Mouse (Mus musculus): ENCODE measurements around the gene Hectd4. TPM values are rescaled to one million over a fixed set of nuclear protein-coding genes. Genes with fewer than 3 reads are reported as not detected.

Hectd4 gene
- total and polyA plus RNA-seq, 3 experiments: 9.8 to 23.1 (median 22.6) TPM

DNA sequence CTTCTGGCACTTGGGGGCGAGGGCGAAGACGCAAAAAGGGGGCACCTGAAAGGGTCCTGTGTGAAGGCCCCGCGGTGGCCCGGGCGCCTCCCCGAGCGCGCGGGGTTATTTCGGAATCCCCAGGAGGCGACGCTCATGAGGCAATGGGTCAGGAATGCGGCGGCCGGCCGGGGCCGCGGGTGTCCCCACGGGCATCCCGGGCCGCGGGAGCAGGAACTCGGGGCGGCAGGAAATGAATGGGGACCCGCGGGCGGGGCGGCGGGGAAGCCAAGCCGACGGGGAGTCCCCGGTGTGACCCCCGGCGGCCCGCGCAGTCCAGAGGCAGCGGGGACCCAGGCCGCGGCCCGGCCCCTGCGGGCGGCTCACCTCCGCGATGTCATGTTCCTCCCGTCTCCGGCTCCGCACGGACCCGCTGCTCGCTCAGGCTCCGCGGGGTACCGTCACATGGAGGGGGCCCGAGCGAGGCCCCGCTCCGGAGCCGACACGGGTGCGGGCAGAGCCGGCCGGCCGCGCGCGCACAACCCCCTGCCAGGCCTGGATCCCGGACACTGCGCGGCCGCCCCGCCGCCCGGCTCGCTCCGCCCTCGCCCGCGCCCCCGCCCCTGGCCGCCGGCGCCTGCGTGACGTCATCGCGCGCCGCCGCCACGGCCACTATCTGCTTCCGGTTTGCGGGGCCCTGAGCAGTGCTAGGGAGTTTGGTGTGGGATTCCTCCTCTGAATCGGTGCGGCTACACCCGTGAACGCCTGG, 29.0 kb upstream of the Hectd4 start, which contains the start of gene Ptpn11:
Ptpn11 (minus strand) TSS at position 562 of the 748 bp plus-strand sequence.
- Histone ChIP-seq H3K9ac (ENCODE audit: low read depth, low read length) (peak within 1 kb of the TSS; percentile 97), H3K27me3 (ENCODE audit: control insufficient read depth, insufficient read depth, low read length) (no peaks in the 10 kb centered on the region), H3K4me1 (ENCODE audit: control insufficient read depth, insufficient read depth, low read length) (peaks cover 12% of the 10 kb centered on the region), H3K36me3 (ENCODE audit: control insufficient read depth, insufficient read depth, low read length) (peaks cover 2% of the 10 kb centered on the region), H3K27ac (peak within 1 kb of the TSS; percentile 97), H3K4me3 (peak within 1 kb of the TSS; percentile 96), H3K79me2 (replicated peaks; ENCODE audit: control insufficient read depth, insufficient read depth, low read length) (peaks cover 4% of the 10 kb centered on the region)
- WGBS: under 1% methylated on average over 91 of the region's 98 CpGs
- peak; percentile 89 to 91 for DNase-seq
- TF ChIP-seq CTCF (IDR thresholded peaks at IDR 0.05) (0 out of 2 replicates have a peak, but pooled peaks have one; percentile 15), POLR2A (IDR thresholded peaks at IDR 0.05; ENCODE audit: insufficient read depth, low read depth, low read length) (peak; percentile 93), EP300 (IDR thresholded peaks at IDR 0.05; ENCODE audit: insufficient read depth, low read depth, low read length) (no peak)
- intact Hi-C loops (cut with DNase I): loop anchor here (2.0 kb wide), 1 partner anchor 14 kb away; the partner anchor contains the start of gene Rpl6

GRCm38 (mm10) chr5:121191584-121191906, 28.5 kb upstream of the Hectd4 start:
- peak overlapping the region; percentile 81 for H3K9ac ChIP-seq (ENCODE audit: low read depth, low read length)
- no peak for TF ChIP-seq POLR2A (IDR thresholded peaks at IDR 0.05; ENCODE audit: insufficient read depth, low read depth, low read length)
- TF ChIP-seq EP300 (IDR thresholded peaks at IDR 0.05; ENCODE audit: insufficient read depth, low read depth, low read length): no peak
- no peak for TF ChIP-seq CTCF (IDR thresholded peaks at IDR 0.05)
- no peaks in the 10 kb centered on the region for H3K36me3 ChIP-seq (ENCODE audit: control insufficient read depth, insufficient read depth, low read length)
- no peaks in the 10 kb centered on the region for H3K27me3 ChIP-seq (ENCODE audit: control insufficient read depth, insufficient read depth, low read length)
- intact Hi-C loops (cut with DNase I): loop anchor here (2.0 kb wide), 1 partner anchor 13 kb away; the partner anchor contains the start of gene Rpl6
- peaks cover 8% of the 10 kb centered on the region for H3K4me1 ChIP-seq (ENCODE audit: control insufficient read depth, insufficient read depth, low read length)
- H3K4me3 ChIP-seq: peak overlapping the region; percentile 96
- H3K27ac ChIP-seq: peak overlapping the region; percentile 97
- 8% methylated on average over 17 of the region's 17 CpGs for WGBS
- no peak for DNase-seq
- H3K79me2 ChIP-seq (replicated peaks; ENCODE audit: control insufficient read depth, insufficient read depth, low read length): peaks cover 2% of the 10 kb centered on the region; the same call in 1 of the 2 replicates

- 31% methylated on average over 1 of the region's 1 CpGs for WGBS
- intact Hi-C loops (cut with DNase I): no loop called here
- Histone ChIP-seq H3K79me2 (replicated peaks; ENCODE audit: control insufficient read depth, insufficient read depth, low read length) (peaks cover 2% of the 10 kb centered on the region; the same call in 1 of the 2 replicates), H3K9ac (ENCODE audit: low read depth, low read length) (no peak overlapping the region), H3K27me3 (ENCODE audit: control insufficient read depth, insufficient read depth, low read length) (no peaks in the 10 kb centered on the region), H3K36me3 (ENCODE audit: control insufficient read depth, insufficient read depth, low read length) (no peaks in the 10 kb centered on the region), H3K4me3 (no peak overlapping the region), H3K27ac (no peak overlapping the region), H3K4me1 (ENCODE audit: control insufficient read depth, insufficient read depth, low read length) (peaks cover 5% of the 10 kb centered on the region)
- no peak for DNase-seq
- TF ChIP-seq EP300 (IDR thresholded peaks at IDR 0.05; ENCODE audit: insufficient read depth, low read depth, low read length) (no peak), POLR2A (IDR thresholded peaks at IDR 0.05; ENCODE audit: insufficient read depth, low read depth, low read length) (no peak), CTCF (IDR thresholded peaks at IDR 0.05) (no peak)
Measured at GRCm38 (mm10) chr5:121194173-121194572, 25.8 kb upstream of the Hectd4 start.

- H3K27ac ChIP-seq: no peak overlapping the region
- H3K27me3 ChIP-seq (ENCODE audit: control insufficient read depth, insufficient read depth, low read length): no peaks in the 10 kb centered on the region
- H3K79me2 ChIP-seq (replicated peaks; ENCODE audit: control insufficient read depth, insufficient read depth, low read length): no peaks in the 10 kb centered on the region
- H3K9ac ChIP-seq (ENCODE audit: low read depth, low read length): no peak overlapping the region
- 19% methylated on average over 5 of the region's 5 CpGs for WGBS
- no peak for TF ChIP-seq EP300 (IDR thresholded peaks at IDR 0.05; ENCODE audit: insufficient read depth, low read depth, low read length)
- no peak for TF ChIP-seq CTCF (IDR thresholded peaks at IDR 0.05)
- TF ChIP-seq POLR2A (IDR thresholded peaks at IDR 0.05; ENCODE audit: insufficient read depth, low read depth, low read length): no peak
- no peak overlapping the region for H3K4me3 ChIP-seq
- no peak for DNase-seq
- H3K4me1 ChIP-seq (ENCODE audit: control insufficient read depth, insufficient read depth, low read length): no peaks in the 10 kb centered on the region; the same call in 1 of the 2 replicates
- H3K36me3 ChIP-seq (ENCODE audit: control insufficient read depth, insufficient read depth, low read length): no peaks in the 10 kb centered on the region
- intact Hi-C loops (cut with DNase I): no loop called here
Measured at GRCm38 (mm10) chr5:121196764-121197163, 23.3 kb upstream of the Hectd4 start.

DNA sequence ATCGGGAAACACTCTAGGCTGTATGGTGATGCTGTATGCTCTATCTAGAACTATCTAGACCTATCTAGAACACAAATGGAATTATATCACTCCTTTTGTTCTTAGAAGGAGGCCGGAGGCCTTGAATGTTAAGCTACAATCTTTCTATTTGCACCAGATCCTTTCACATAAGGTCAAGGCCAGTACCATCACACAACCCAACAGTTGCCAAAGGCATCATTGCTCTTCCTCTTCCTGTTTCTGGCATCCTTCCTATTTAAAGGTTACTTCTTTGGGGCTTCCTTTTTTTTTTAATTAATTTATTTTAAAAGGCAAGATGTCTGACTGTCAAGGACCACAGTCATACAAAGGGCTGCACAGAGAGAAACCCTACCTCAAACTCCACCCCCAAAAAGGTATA, 22.7 kb upstream of the Hectd4 start:
- Histone ChIP-seq H3K27ac (no peak overlapping the region), H3K9ac (ENCODE audit: low read depth, low read length) (no peak overlapping the region), H3K79me2 (replicated peaks; ENCODE audit: control insufficient read depth, insufficient read depth, low read length) (no peaks in the 10 kb centered on the region), H3K36me3 (ENCODE audit: control insufficient read depth, insufficient read depth, low read length) (no peaks in the 10 kb centered on the region), H3K4me3 (no peak overlapping the region), H3K4me1 (ENCODE audit: control insufficient read depth, insufficient read depth, low read length) (no peaks in the 10 kb centered on the region; the same call in 1 of the 2 replicates), H3K27me3 (ENCODE audit: control insufficient read depth, insufficient read depth, low read length) (no peaks in the 10 kb centered on the region)
- intact Hi-C loops (cut with DNase I): no loop called here
- no peak for DNase-seq
- 53% methylated on average over 2 of the region's 2 CpGs for WGBS
- no peak for TF ChIP-seq POLR2A (IDR thresholded peaks at IDR 0.05; ENCODE audit: insufficient read depth, low read depth, low read length)
- TF ChIP-seq CTCF (IDR thresholded peaks at IDR 0.05): no peak
- TF ChIP-seq EP300 (IDR thresholded peaks at IDR 0.05; ENCODE audit: insufficient read depth, low read depth, low read length): no peak

GRCm38 (mm10) chr5:121198376-121198775, 21.6 kb upstream of the Hectd4 start:
- DNase-seq: no peak
- no peak overlapping the region for H3K27ac ChIP-seq
- no peaks in the 10 kb centered on the region for H3K36me3 ChIP-seq (ENCODE audit: control insufficient read depth, insufficient read depth, low read length)
- H3K4me3 ChIP-seq: no peak overlapping the region
- H3K4me1 ChIP-seq (ENCODE audit: control insufficient read depth, insufficient read depth, low read length): no peaks in the 10 kb centered on the region; the same call in 1 of the 2 replicates
- intact Hi-C loops (cut with DNase I): no loop called here
- H3K79me2 ChIP-seq (replicated peaks; ENCODE audit: control insufficient read depth, insufficient read depth, low read length): no peaks in the 10 kb centered on the region
- 73% methylated on average over 5 of the region's 5 CpGs for WGBS
- no peaks in the 10 kb centered on the region for H3K27me3 ChIP-seq (ENCODE audit: control insufficient read depth, insufficient read depth, low read length)
- no peak overlapping the region for H3K9ac ChIP-seq (ENCODE audit: low read depth, low read length)
- TF ChIP-seq CTCF (IDR thresholded peaks at IDR 0.05): no peak
- no peak for TF ChIP-seq EP300 (IDR thresholded peaks at IDR 0.05; ENCODE audit: insufficient read depth, low read depth, low read length)
- no peak for TF ChIP-seq POLR2A (IDR thresholded peaks at IDR 0.05; ENCODE audit: insufficient read depth, low read depth, low read length)

Data from heart, adult 2 months (tissue).